Mouse (Mus musculus) heart, embryonic 10.5 days (tissue): ENCODE results near the gene Arhgef7. TPM values are rescaled to one million over a fixed set of nuclear protein-coding genes. Genes with fewer than 3 reads are reported as not detected.
A peak's percentile ranks its signal among the peaks of the same experiment; 100 is the strongest.

Experiments
- DNase-seq: peaks from one replicate; pipeline ENCODE4 v3.0.0-alpha.2; 2017; ENCODE audit warnings: low spot score
- H3K27ac ChIP-seq: fragments of 300-500 bp; sonication (generic); 2 replicates; pipeline ENCODE4 v1.5.1; 2016; ENCODE audit warnings: mild to moderate bottlenecking
- H3K27me3 ChIP-seq: fragments of 300-500 bp; sonication (generic); 2 replicates; pipeline ENCODE4 v1.6.1; 2016; ENCODE audit warnings: mild to moderate bottlenecking; ENCODE audit not compliant: poor library complexity, insufficient read depth, severe bottlenecking
- H3K36me3 ChIP-seq: fragments of 300-500 bp; sonication (generic); 2 replicates; pipeline ENCODE4 v1.6.1; 2016; ENCODE audit warnings: mild to moderate bottlenecking, moderate library complexity
- H3K4me1 ChIP-seq: fragments of 300-500 bp; sonication (generic); 2 replicates; pipeline ENCODE4 v1.6.1; 2016; ENCODE audit warnings: mild to moderate bottlenecking
- H3K4me3 ChIP-seq: fragments of 300-500 bp; sonication (generic); 2 replicates; pipeline ENCODE4 v1.5.1; 2016; ENCODE audit warnings: mild to moderate bottlenecking, moderate library complexity
- H3K9me3 ChIP-seq: fragments of 300-500 bp; sonication (generic); 2 replicates; pipeline ENCODE4 v1.6.1; 2016; ENCODE audit warnings: mild to moderate bottlenecking, moderate library complexity
- WGBS: fragments of 180-500 bp; shearing (Covaris S2); methylation state at CpG from one replicate; pipeline ENCODE4 v1.1.7; 2016; 5-methylcytosine and 5-hydroxymethylcytosine counted together
- polyA plus RNA-seq: library from polyadenylated mRNA; unstranded; fragments of >200 nt; fragmentation: Nextera tagmentation; extraction: Ambion mirVana; gene quantifications from 2 replicates; pipeline ENCODE4 v1.2.1, GENCODE M21; 2016

Gene Arhgef7
- polyA plus RNA-seq, 1 experiment from 2014 or later: 47.5 TPM

DNA sequence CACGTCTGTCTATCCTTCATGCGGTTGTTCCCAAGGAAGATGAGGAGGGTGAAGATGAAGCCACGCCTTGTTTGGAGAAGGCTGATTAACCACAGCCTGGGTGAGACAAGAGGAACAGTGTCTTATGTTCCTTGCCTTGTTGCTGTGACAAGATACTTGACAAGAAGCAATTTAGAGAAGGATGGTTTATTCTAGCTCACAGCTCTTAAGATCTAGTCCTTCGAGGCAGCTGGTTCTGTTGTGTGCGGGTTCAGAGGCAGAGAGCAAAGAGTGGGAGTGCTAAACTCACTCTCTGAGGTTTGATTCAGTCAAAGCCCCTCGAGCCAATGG is 26.5 kb upstream of the Arhgef7 start, which contains the start of gene 1700016D06Rik:
TSS of gene 1700016D06Rik (minus strand) at position 31 of the 330 bp plus-strand sequence.
- Histone ChIP-seq H3K27ac (peak within 1 kb of the TSS; percentile 39), H3K4me3 (peak within 1 kb of the TSS; percentile 48)
- 64% methylated on average over 6 of the region's 6 CpGs for WGBS

DNA sequence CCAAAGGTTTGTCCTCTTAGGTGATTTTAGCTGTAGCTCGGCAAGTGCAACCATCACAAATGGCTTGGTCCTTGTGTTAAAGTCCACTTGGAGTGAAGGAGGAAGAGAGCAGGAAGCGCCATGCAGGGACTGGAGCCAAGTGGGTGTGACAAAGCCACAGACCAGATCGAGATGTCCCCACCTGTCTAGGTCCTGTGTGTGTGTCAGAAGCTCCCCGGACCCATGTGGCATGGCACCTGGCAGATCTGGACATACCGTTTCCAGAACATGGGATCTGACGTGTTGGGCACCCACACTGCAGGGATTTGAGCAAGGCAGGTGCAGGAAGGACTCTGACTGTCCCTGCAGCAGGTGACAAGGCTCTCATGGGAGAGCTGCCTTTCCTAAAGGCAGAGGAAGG is 26.1 kb upstream of the Arhgef7 start:
- no peaks in the 10 kb centered on the region for H3K36me3 ChIP-seq
- H3K4me1 ChIP-seq: peaks cover 28% of the 10 kb centered on the region
- no peak for DNase-seq
- H3K9me3 ChIP-seq: no peaks in the 10 kb centered on the region
- H3K4me3 ChIP-seq: no peak overlapping the region
- peaks cover 24% of the 10 kb centered on the region; the same call in 1 of the 2 replicates for H3K27me3 ChIP-seq
- WGBS: 77% methylated on average over 6 of the region's 6 CpGs
- H3K27ac ChIP-seq: no peak overlapping the region; the same call in 1 of the 2 replicates

More for the DNA sequence above, 26.5 kb upstream of the Arhgef7 start, which contains the start of gene 1700016D06Rik:
- H3K4me1 ChIP-seq: peaks cover 24% of the 10 kb centered on the region
- no peak for DNase-seq
- H3K36me3 ChIP-seq: no peaks in the 10 kb centered on the region
- peaks cover 24% of the 10 kb centered on the region; the same call in 1 of the 2 replicates for H3K27me3 ChIP-seq
- no peaks in the 10 kb centered on the region for H3K9me3 ChIP-seq

DNA sequence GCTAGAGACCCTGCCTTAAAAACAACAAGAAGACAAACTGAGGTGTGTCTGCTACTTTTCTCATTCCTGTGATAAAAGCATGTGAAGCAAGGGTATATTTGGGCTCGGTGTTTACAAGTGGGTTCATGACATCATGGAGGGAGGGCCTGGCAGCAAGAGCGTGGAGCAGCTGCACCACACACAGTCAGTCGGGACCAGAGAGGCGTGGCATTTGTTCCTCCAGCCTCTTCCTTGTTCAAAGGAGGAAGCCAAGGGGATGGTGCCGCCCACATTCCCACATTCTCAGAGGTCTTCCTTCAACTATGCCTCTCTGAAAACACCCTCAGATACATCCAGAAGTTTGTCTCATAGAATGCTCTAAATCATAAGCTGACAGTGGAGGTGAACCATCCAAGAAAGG is 23.7 kb upstream of the Arhgef7 start:
- Histone ChIP-seq H3K36me3 (no peaks in the 10 kb centered on the region), H3K4me3 (no peak overlapping the region), H3K27me3 (0 out of 2 replicates have a peak, but pooled peaks cover 15% of the 10 kb centered on the region), H3K4me1 (peaks cover 48% of the 10 kb centered on the region), H3K27ac (no peak overlapping the region), H3K9me3 (no peaks in the 10 kb centered on the region)
- DNase-seq: no peak
- WGBS: 84% methylated on average over 5 of the region's 5 CpGs

DNA sequence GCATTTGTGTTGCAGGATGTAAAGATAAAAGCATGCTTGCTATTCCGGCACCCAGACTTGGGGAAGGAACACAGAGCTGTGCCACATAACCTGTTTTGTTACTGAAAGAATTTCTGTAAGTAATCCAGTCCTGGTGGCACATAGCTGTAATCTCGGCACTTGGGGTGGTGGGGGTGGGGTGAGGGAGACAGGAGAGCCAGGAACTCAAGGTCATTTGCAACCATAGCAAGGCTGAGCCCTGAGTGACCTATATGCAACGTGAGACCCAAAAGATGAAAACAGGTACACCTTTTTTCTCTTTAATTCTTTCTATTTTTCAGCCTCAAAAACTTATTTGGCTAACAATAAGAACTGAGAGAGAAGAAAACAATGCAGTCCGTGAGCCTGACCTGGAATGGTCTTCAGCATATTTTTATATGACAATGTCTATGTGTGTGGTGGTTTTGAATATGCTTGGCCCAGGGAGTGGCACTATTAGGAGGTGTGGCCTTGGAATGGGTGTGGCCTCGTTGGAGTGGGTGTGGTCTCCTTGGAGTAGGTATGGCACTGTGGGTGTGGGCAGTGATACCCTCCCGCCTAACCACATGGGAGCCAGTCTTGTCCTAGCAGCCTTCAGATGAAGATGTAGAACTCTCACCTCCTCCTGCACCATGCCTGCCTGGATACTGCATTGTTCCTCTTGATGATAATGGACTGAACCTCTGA is 22.7 kb upstream of the Arhgef7 start:
- H3K36me3 ChIP-seq: no peaks in the 10 kb centered on the region
- no peak overlapping the region for H3K4me3 ChIP-seq
- no peak for DNase-seq
- H3K27me3 ChIP-seq: 0 out of 2 replicates have a peak, but pooled peaks cover 13% of the 10 kb centered on the region
- peaks cover 52% of the 10 kb centered on the region for H3K4me1 ChIP-seq
- H3K9me3 ChIP-seq: no peaks in the 10 kb centered on the region
- WGBS: 61% methylated on average over 6 of the region's 6 CpGs
- H3K27ac ChIP-seq: peak overlapping the region; percentile 84; the same call in 1 of the 2 replicates

DNA sequence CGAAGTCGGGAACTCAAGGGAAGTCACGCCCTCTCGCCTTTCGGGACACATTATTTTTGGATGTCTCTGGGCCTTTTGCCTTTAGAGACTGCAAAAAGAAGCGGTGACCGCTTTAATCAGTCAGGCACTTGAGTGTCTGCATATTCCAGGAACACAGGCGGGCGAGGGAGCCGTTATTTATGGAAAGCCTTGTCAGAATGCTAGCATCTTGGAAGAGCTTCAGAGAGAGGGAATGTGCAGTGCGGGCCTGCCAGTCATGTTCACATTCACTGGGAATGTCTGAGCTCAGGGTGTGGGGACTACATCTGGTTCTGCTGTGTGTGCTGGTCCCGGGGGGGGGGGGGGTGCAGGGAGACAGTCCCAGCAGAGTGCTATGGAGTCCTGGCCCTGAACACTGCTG is 21.7 kb upstream of the Arhgef7 start:
- 41% methylated on average over 12 of the region's 12 CpGs for WGBS
- Histone ChIP-seq H3K4me1 (peaks cover 50% of the 10 kb centered on the region), H3K27me3 (0 out of 2 replicates have a peak, but pooled peaks cover 9% of the 10 kb centered on the region), H3K36me3 (no peaks in the 10 kb centered on the region), H3K9me3 (no peaks in the 10 kb centered on the region), H3K4me3 (0 out of 2 replicates have a peak overlapping the region, but pooled peaks have one; percentile 6), H3K27ac (peak overlapping the region; percentile 84)
- peak; percentile 87 for DNase-seq

DNA sequence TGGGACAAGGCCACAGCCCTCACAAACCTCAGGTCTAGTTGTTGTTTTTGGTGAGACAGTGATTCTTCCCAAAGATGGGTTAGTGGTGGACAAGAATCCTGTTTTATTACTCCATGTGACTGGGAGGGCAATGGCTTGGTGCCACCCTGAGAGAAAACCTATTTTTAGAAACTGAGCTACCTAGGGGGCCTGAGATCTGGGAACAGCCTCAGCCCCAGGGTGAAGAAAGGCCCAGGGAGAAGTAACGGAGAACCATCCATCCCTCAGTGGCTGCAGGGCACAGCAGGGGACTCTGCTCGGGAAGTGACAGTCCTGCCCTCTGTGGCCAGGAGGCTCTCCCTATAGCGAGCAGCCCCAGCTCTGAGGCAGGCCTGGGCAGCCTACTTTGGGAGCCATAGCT is 19.8 kb upstream of the Arhgef7 start:
- no peaks in the 10 kb centered on the region for H3K9me3 ChIP-seq
- no peaks in the 10 kb centered on the region for H3K36me3 ChIP-seq
- WGBS: 18% methylated on average over 3 of the region's 3 CpGs
- H3K27me3 ChIP-seq: no peaks in the 10 kb centered on the region
- no peak for DNase-seq
- H3K27ac ChIP-seq: peak overlapping the region; percentile 80
- no peak overlapping the region for H3K4me3 ChIP-seq
- peaks cover 50% of the 10 kb centered on the region for H3K4me1 ChIP-seq

DNA sequence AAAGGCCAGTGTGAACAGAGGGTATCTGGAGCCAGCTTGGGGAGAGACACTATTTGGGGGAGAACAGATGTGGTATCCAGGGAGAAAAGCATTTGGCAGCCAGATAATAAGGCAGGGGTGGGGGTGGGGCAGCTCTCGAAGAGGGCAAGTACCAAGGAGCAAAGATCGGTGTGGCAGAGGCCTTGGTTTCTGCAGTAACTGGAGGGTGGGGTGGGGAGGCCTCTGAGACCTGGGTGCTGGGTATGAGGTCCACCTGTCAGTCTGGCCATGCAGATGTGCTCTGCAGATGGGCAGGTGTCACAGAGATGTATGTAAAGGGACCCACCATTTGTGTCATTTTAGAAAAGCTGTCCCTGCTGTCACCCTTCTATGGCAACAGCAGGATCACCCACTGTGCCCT is 18.7 kb upstream of the Arhgef7 start:
- Histone ChIP-seq H3K9me3 (no peaks in the 10 kb centered on the region), H3K4me3 (no peak overlapping the region), H3K27me3 (no peaks in the 10 kb centered on the region), H3K36me3 (no peaks in the 10 kb centered on the region), H3K27ac (no peak overlapping the region), H3K4me1 (peaks cover 50% of the 10 kb centered on the region)
- DNase-seq: no peak
- WGBS: 53% methylated on average over 2 of the region's 2 CpGs

DNA sequence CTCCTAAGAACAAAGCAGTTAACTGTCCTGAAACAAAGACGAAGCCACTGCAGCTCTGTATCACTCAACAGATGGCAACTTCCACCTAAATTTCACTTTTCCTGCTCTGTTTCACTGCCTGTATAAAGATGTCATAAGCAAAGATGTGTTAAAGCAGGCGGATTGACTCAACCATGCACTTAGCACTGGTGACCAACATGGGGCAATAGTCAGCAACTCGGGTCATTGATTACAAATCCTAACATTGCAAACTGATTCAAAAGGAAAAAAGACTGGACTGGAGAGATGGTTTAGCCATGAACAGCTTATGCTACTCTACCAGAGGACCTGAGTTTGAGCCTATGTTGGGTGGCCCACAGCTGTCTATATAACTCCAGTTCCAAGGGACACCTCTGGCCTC is 18.0 kb upstream of the Arhgef7 start:
- peaks cover 48% of the 10 kb centered on the region for H3K4me1 ChIP-seq
- 79% methylated on average over 3 of the region's 3 CpGs for WGBS
- H3K27ac ChIP-seq: no peak overlapping the region

DNA sequence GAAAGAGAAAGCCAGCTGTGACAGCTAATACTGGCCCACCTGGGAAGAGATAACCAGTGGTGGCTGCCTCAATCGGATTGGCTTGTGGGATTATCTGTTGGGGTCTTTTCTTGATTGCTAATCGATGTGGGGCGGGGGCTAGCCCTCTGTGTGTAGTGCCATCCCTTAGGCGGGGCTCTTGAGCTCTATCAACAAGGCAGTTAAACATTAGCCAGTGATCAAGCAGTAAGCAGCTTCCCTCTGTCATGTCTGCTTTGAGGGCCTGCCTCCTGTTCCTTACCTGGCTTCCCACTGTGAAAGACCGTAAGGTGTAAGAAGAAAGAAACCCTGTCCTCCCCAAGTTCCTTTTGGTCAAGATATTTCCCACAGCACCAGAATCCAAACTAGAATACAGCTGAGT is 17.1 kb upstream of the Arhgef7 start:
- Histone ChIP-seq H3K4me3 (no peak overlapping the region), H3K9me3 (no peaks in the 10 kb centered on the region), H3K36me3 (no peaks in the 10 kb centered on the region), H3K4me1 (peaks cover 46% of the 10 kb centered on the region), H3K27ac (peak overlapping the region; percentile 56; the same call in 1 of the 2 replicates), H3K27me3 (no peaks in the 10 kb centered on the region)
- 20% methylated on average over 5 of the region's 5 CpGs for WGBS
- DNase-seq: no peak

More for the DNA sequence above, 18.0 kb upstream of the Arhgef7 start:
- no peaks in the 10 kb centered on the region for H3K9me3 ChIP-seq
- H3K36me3 ChIP-seq: no peaks in the 10 kb centered on the region
- no peak overlapping the region for H3K4me3 ChIP-seq
- H3K27me3 ChIP-seq: no peaks in the 10 kb centered on the region
- DNase-seq: no peak

DNA sequence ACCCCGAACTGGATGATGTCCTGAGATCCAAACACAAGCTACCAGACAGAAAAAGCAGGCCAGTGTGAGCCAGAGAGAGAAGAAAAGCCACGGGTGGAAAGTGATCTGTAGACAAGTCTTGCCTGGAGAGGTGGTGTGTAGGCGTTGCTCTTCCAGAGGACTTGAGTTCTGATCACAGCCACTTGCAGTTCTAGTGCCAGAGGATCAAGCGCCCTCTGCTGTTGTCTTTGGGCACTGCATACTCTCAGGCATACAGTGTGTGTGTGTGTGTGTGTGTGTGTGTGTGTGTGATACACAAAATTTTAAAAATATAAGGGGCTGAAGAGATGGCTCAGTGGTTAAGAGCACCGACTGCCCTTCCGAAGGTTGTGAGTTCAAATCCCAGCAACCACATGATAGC is 15.3 kb upstream of the Arhgef7 start:
- DNase-seq: no peak
- Histone ChIP-seq H3K4me1 (peaks cover 33% of the 10 kb centered on the region), H3K36me3 (no peaks in the 10 kb centered on the region), H3K9me3 (no peaks in the 10 kb centered on the region), H3K4me3 (no peak overlapping the region), H3K27me3 (no peaks in the 10 kb centered on the region), H3K27ac (no peak overlapping the region)
- 78% methylated on average over 6 of the region's 6 CpGs for WGBS

DNA sequence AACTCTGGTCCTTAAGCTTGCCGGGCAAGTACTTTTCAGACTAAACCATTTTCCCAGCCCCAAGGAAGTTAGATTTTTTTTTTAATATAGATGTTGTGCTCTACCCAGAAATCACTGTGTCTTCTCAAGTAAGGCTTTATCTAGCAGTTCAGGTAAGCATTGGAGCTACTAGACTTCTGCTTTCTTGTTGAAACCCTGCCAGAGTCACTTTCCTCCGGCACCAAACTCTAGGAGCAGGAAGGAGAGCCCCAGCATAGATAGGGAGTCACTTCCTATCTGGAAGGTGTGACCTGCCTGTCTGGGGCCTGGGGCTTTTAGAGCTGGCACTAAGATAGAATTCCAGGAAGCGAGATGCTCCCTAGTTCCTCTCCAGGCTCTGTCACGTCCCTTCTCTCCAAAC is 10.3 kb upstream of the Arhgef7 start:
- no peak for DNase-seq
- Histone ChIP-seq H3K9me3 (no peaks in the 10 kb centered on the region), H3K4me3 (no peak overlapping the region), H3K36me3 (no peaks in the 10 kb centered on the region), H3K4me1 (peaks cover 11% of the 10 kb centered on the region; the same call in 1 of the 2 replicates), H3K27me3 (peaks cover 20% of the 10 kb centered on the region), H3K27ac (no peak overlapping the region)
- WGBS: 40% methylated on average over 4 of the region's 4 CpGs

DNA sequence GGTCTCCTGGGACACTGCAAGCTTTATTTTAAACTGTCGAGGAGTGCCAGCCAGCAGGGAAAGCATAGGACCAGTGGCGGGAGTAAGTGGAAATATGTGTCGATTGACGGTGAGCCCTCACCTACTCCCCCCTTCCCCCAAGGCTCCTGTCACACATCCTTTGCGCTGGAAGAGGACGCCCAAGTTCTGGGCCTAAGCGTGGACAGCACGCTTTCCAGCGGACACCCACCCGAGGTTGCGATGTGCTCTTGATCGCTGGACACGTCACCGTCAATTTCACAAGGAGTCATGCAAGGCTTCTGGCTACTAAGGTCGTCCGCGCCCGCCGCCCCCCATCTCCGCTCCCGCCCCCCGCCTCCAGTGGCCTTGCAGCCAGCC is 259 bp upstream of the Arhgef7 start:
- peaks cover 56% of the 10 kb centered on the region for H3K27me3 ChIP-seq
- under 1% methylated on average over 22 of the region's 22 CpGs for WGBS

DNA sequence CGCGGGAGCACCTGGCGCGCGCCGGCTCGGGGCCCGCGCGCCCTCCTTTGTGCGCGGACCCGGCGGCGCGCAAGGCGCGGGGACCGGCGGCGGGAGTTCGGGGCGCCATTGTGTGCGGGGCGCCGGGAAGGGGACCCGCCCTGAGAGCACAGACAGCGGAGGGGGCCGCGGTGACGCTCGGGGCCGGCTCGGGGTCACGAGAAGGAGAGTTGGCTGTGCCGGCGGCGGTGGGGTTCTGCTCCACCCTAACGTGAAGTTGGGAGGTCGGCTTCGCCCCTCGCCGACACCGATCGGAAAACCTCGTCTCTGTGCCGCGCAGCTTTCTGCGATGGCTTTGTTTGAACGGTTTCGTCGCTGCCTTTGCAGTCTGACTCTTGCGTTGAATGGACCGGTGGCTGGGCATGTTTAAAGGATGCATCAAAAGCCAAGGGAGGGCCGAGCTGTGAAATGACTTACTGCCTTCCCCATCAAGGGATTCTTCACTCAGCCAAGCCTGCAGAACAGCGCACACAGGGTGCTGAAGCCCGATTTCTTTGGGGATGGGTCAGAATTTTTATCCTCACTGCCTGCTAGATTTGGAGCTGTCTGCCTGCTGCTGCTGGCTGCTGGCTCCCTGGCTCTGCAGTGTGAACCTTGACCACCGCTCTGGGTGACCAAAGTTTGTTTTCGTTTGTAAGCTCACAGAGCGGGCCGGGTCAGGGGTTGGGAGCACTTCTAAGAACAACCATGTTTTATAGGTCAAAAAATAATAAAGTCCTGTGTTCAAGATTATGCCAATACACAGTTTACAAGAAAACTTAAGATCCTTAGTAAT is 1.2 kb downstream of the Arhgef7 start:
- H3K36me3 ChIP-seq: 0 out of 2 replicates have a peak, but pooled peaks cover 4% of the 10 kb centered on the region
- H3K27ac ChIP-seq: peak overlapping the region; percentile 94
- peaks cover 52% of the 10 kb centered on the region for H3K27me3 ChIP-seq
- peaks cover 31% of the 10 kb centered on the region for H3K4me1 ChIP-seq
- 1% methylated on average over 60 of the region's 61 CpGs for WGBS
- H3K9me3 ChIP-seq: no peaks in the 10 kb centered on the region
- peak overlapping the region; percentile 81 for H3K4me3 ChIP-seq
- no peak for DNase-seq

More for the DNA sequence above, 259 bp upstream of the Arhgef7 start:
- Histone ChIP-seq H3K4me3 (peak overlapping the region; percentile 81), H3K36me3 (0 out of 2 replicates have a peak, but pooled peaks cover 3% of the 10 kb centered on the region), H3K4me1 (peaks cover 31% of the 10 kb centered on the region), H3K9me3 (no peaks in the 10 kb centered on the region), H3K27ac (peak overlapping the region; percentile 94)
- no peak for DNase-seq
